2 mouse cellular contexts compared by ENCODE assay signal in genomic region chr11:49086858-49087361, GRCm38 (mm10).
TF ChIP-seq lines count a peak whose summit lies in the region.

No protein-coding gene starts in this region.

TF ChIP-seq in CH12.LX, 34 proteins besides CTCF, POLR2A, EP300 and RAD21:
- TF ChIP-seq RCOR1 (conservative IDR thresholded peaks at IDR 0.05; ENCODE audit: low read depth, low read length) (0 out of 2 replicates have a peak, but pooled peaks have one; percentile 53), IRF4 (IDR thresholded peaks at IDR 0.05; ENCODE audit: low read depth, low read length) (peak; percentile 68), BHLHE40 (IDR thresholded peaks at IDR 0.05; ENCODE audit: low read depth, low read length) (peak; percentile 39; the same call in 1 of the 2 replicates), SIN3A (IDR thresholded peaks at IDR 0.05; ENCODE audit: low read length) (no peak; the same call in 1 of the 2 replicates), MXI1 (IDR thresholded peaks at IDR 0.05; ENCODE audit: low read depth, low read length) (no peak), TBP (conservative IDR thresholded peaks at IDR 0.05; ENCODE audit: low read depth, low read length) (no peak), HCFC1 (IDR thresholded peaks at IDR 0.05; ENCODE audit: low read depth, low read length) (no peak), CHD2 (IDR thresholded peaks at IDR 0.05; ENCODE audit: low read length) (no peak), GABPA (IDR thresholded peaks at IDR 0.05; ENCODE audit: insufficient replicate concordance, low read depth, low read length) (no peak), ETS1 (conservative IDR thresholded peaks at IDR 0.05; ENCODE audit: low read depth, low read length) (peak; percentile 43; the same call in 1 of the 2 replicates), ZNF384 (IDR thresholded peaks at IDR 0.05; ENCODE audit: low read depth, low read length) (peak; percentile 72), MAX (IDR thresholded peaks at IDR 0.05; ENCODE audit: low read length) (no peak), CHD1 (IDR thresholded peaks at IDR 0.05; ENCODE audit: low read depth, low read length) (no peak), POLR2AphosphoS2 (IDR thresholded peaks at IDR 0.05; ENCODE audit: low read depth, low read length) (no peak), MYC (IDR thresholded peaks at IDR 0.05; ENCODE audit: low read depth, low read length) (0 out of 2 replicates have a peak, but pooled peaks have one; percentile 39), PAX5 (IDR thresholded peaks at IDR 0.05; ENCODE audit: low read length) (no peak), NELFE (IDR thresholded peaks at IDR 0.05; ENCODE audit: low read depth, low read length) (no peak), JUND (conservative IDR thresholded peaks at IDR 0.05; ENCODE audit: low read depth, low read length) (no peak)
TF ChIP-seq in CH12.LX: peak in this region for 6.

TF ChIP-seq in myocyte, 11 proteins besides CTCF, POLR2A, EP300 and RAD21:
- TF ChIP-seq TCF12 (IDR thresholded peaks at IDR 0.05; ENCODE audit: insufficient read depth, poor library complexity, severe bottlenecking) (no peak), MYOG (IDR thresholded peaks at IDR 0.05; ENCODE audit: control insufficient read depth in 1 of 3, insufficient read depth in 1 of 3, insufficient read length in 2 of 3, low read depth in 2 of 3) (no peak), CEBPB (IDR thresholded peaks at IDR 0.05; ENCODE audit: insufficient read depth, poor library complexity, severe bottlenecking) (no peak), MAX (IDR thresholded peaks at IDR 0.05; ENCODE audit: low read depth) (no peak), E2F4 (IDR thresholded peaks at IDR 0.05; ENCODE audit: insufficient read depth) (no peak), MYOD1 (IDR thresholded peaks at IDR 0.05; ENCODE audit: control insufficient read depth in 1 of 3, insufficient read length in 2 of 3, low read depth in 2 of 3) (no peak), TCF3 (IDR thresholded peaks at IDR 0.05; ENCODE audit: insufficient read length, low read depth) (no peak), USF1 (IDR thresholded peaks at IDR 0.05; ENCODE audit: low read depth) (no peak), POLR2AphosphoS2 (IDR thresholded peaks at IDR 0.05; ENCODE audit: insufficient read length, low read depth) (no peak), REST (IDR thresholded peaks at IDR 0.05; ENCODE audit: insufficient read depth, insufficient read length) (no peak), SRF (IDR thresholded peaks at IDR 0.05; ENCODE audit: control insufficient read depth, insufficient read length, low read depth) (no peak)
TF ChIP-seq in myocyte: peak in this region for 0.
